Mouse (Mus musculus): ENCODE results near the gene Cxcl17. TPM values are rescaled to one million over a fixed set of nuclear protein-coding genes. Genes with fewer than 3 reads are reported as not detected.

Gene Cxcl17
- polyA plus RNA-seq, 1 experiment from 2014 or later: 0.75 TPM

GRCm38 (mm10) chr7:25395558-25396521 lies 16.8 kb downstream of the Cxcl17 start:
- DNase-seq (ENCODE audit: low spot score): peak; percentile 95
- 8% methylated on average over 52 of the region's 52 CpGs for WGBS
- peak overlapping the region; percentile 81 for H3K27ac ChIP-seq (replicated peaks)
- peaks cover 21% of the 10 kb centered on the region for H3K27me3 ChIP-seq (replicated peaks; ENCODE audit: low read depth, poor library complexity, severe bottlenecking)
- H3K36me3 ChIP-seq (replicated peaks): no peaks in the 10 kb centered on the region
- no peaks in the 10 kb centered on the region for H3K9me3 ChIP-seq
- peaks cover 53% of the 10 kb centered on the region for H3K4me1 ChIP-seq
- peak overlapping the region; percentile 73 for H3K4me3 ChIP-seq

GRCm38 (mm10) chr7:25395186-25395557 lies 17.5 kb downstream of the Cxcl17 start:
- Histone ChIP-seq H3K4me3 (peak overlapping the region; percentile 73), H3K27ac (replicated peaks) (peak overlapping the region; percentile 81), H3K27me3 (replicated peaks; ENCODE audit: low read depth, poor library complexity, severe bottlenecking) (peaks cover 21% of the 10 kb centered on the region), H3K4me1 (peaks cover 58% of the 10 kb centered on the region), H3K9me3 (no peaks in the 10 kb centered on the region), H3K36me3 (replicated peaks) (no peaks in the 10 kb centered on the region)
- 2% methylated on average over 22 of the region's 22 CpGs for WGBS
- DNase-seq (ENCODE audit: low spot score): no peak

- Histone ChIP-seq H3K27ac (replicated peaks) (peak overlapping the region; percentile 81), H3K36me3 (replicated peaks) (no peaks in the 10 kb centered on the region), H3K4me1 (peaks cover 59% of the 10 kb centered on the region), H3K4me3 (peak overlapping the region; percentile 73), H3K9me3 (no peaks in the 10 kb centered on the region), H3K27me3 (replicated peaks; ENCODE audit: low read depth, poor library complexity, severe bottlenecking) (peaks cover 21% of the 10 kb centered on the region)
- DNase-seq (ENCODE audit: low spot score): no peak
- 25% methylated on average over 7 of the region's 7 CpGs for WGBS
Observed at GRCm38 (mm10) chr7:25394754-25395153, 17.9 kb downstream of the Cxcl17 start.

- Histone ChIP-seq H3K27ac (replicated peaks) (no peak overlapping the region), H3K27me3 (replicated peaks; ENCODE audit: low read depth, poor library complexity, severe bottlenecking) (peaks cover 21% of the 10 kb centered on the region), H3K4me1 (peaks cover 61% of the 10 kb centered on the region), H3K9me3 (no peaks in the 10 kb centered on the region), H3K36me3 (replicated peaks) (peaks cover 1% of the 10 kb centered on the region), H3K4me3 (peak overlapping the region; percentile 73; the same call in 1 of the 2 replicates)
- 69% methylated on average over 8 of the region's 8 CpGs for WGBS
- no peak for DNase-seq (ENCODE audit: low spot score)
Observed at GRCm38 (mm10) chr7:25393451-25394210, 19.1 kb downstream of the Cxcl17 start.

GRCm38 (mm10) chr7:25392851-25393250 lies 19.8 kb downstream of the Cxcl17 start:
- H3K4me3 ChIP-seq: no peak overlapping the region
- H3K27me3 ChIP-seq (replicated peaks; ENCODE audit: low read depth, poor library complexity, severe bottlenecking): peaks cover 21% of the 10 kb centered on the region
- H3K27ac ChIP-seq (replicated peaks): no peak overlapping the region
- H3K4me1 ChIP-seq: peaks cover 54% of the 10 kb centered on the region
- WGBS: 38% methylated on average over 7 of the region's 7 CpGs
- DNase-seq (ENCODE audit: low spot score): no peak
- no peaks in the 10 kb centered on the region for H3K9me3 ChIP-seq
- H3K36me3 ChIP-seq (replicated peaks): peaks cover 9% of the 10 kb centered on the region

GRCm38 (mm10) chr7:25391856-25392453 lies 20.7 kb downstream of the Cxcl17 start:
- Histone ChIP-seq H3K36me3 (replicated peaks) (peaks cover 18% of the 10 kb centered on the region), H3K27ac (replicated peaks) (no peak overlapping the region), H3K4me1 (peaks cover 51% of the 10 kb centered on the region), H3K9me3 (no peaks in the 10 kb centered on the region), H3K4me3 (no peak overlapping the region), H3K27me3 (replicated peaks; ENCODE audit: low read depth, poor library complexity, severe bottlenecking) (peaks cover 21% of the 10 kb centered on the region)
- DNase-seq (ENCODE audit: low spot score): no peak
- WGBS: 75% methylated on average over 2 of the region's 2 CpGs

- Histone ChIP-seq H3K4me3 (no peak overlapping the region), H3K27me3 (replicated peaks; ENCODE audit: low read depth, poor library complexity, severe bottlenecking) (peaks cover 17% of the 10 kb centered on the region), H3K4me1 (peaks cover 43% of the 10 kb centered on the region), H3K27ac (replicated peaks) (no peak overlapping the region; the same call in 1 of the 2 replicates), H3K9me3 (no peaks in the 10 kb centered on the region), H3K36me3 (replicated peaks) (peaks cover 28% of the 10 kb centered on the region)
- 39% methylated on average over 2 of the region's 2 CpGs for WGBS
- no peak for DNase-seq (ENCODE audit: low spot score)
Observed at GRCm38 (mm10) chr7:25390986-25391385, 21.7 kb downstream of the Cxcl17 start.

GRCm38 (mm10) chr7:25390054-25390770 lies 22.5 kb downstream of the Cxcl17 start:
- Histone ChIP-seq H3K36me3 (replicated peaks) (peaks cover 35% of the 10 kb centered on the region), H3K4me1 (peaks cover 43% of the 10 kb centered on the region), H3K27me3 (replicated peaks; ENCODE audit: low read depth, poor library complexity, severe bottlenecking) (peaks cover 17% of the 10 kb centered on the region), H3K4me3 (no peak overlapping the region), H3K27ac (replicated peaks) (no peak overlapping the region), H3K9me3 (no peaks in the 10 kb centered on the region)
- WGBS: 41% methylated on average over 8 of the region's 8 CpGs
- DNase-seq (ENCODE audit: low spot score): no peak

GRCm38 (mm10) chr7:25388916-25389315 lies 23.8 kb downstream of the Cxcl17 start:
- peaks cover 31% of the 10 kb centered on the region for H3K4me1 ChIP-seq
- peaks cover 9% of the 10 kb centered on the region for H3K27me3 ChIP-seq (replicated peaks; ENCODE audit: low read depth, poor library complexity, severe bottlenecking)
- no peak overlapping the region for H3K4me3 ChIP-seq
- DNase-seq (ENCODE audit: low spot score): no peak
- peaks cover 48% of the 10 kb centered on the region for H3K36me3 ChIP-seq (replicated peaks)
- WGBS: 89% methylated on average over 7 of the region's 7 CpGs
- no peaks in the 10 kb centered on the region for H3K9me3 ChIP-seq
- H3K27ac ChIP-seq (replicated peaks): no peak overlapping the region

GRCm38 (mm10) chr7:25387811-25388440 lies 24.8 kb downstream of the Cxcl17 start:
- H3K27ac ChIP-seq (replicated peaks): no peak overlapping the region
- 93% methylated on average over 18 of the region's 18 CpGs for WGBS

GRCm38 (mm10) chr7:25385850-25386555 lies 26.7 kb downstream of the Cxcl17 start:
- WGBS: 85% methylated on average over 12 of the region's 12 CpGs
- Histone ChIP-seq H3K4me1 (peaks cover 14% of the 10 kb centered on the region), H3K27ac (replicated peaks) (no peak overlapping the region), H3K9me3 (no peaks in the 10 kb centered on the region), H3K27me3 (replicated peaks; ENCODE audit: low read depth, poor library complexity, severe bottlenecking) (peaks cover 20% of the 10 kb centered on the region), H3K4me3 (no peak overlapping the region), H3K36me3 (replicated peaks) (peaks cover 68% of the 10 kb centered on the region)
- no peak for DNase-seq (ENCODE audit: low spot score)

More at GRCm38 (mm10) chr7:25387811-25388440, 24.8 kb downstream of the Cxcl17 start:
- H3K9me3 ChIP-seq: no peaks in the 10 kb centered on the region
- H3K4me3 ChIP-seq: no peak overlapping the region
- peaks cover 58% of the 10 kb centered on the region for H3K36me3 ChIP-seq (replicated peaks)
- H3K27me3 ChIP-seq (replicated peaks; ENCODE audit: low read depth, poor library complexity, severe bottlenecking): 0 out of 2 replicates have a peak, but pooled peaks cover 6% of the 10 kb centered on the region
- peaks cover 21% of the 10 kb centered on the region for H3K4me1 ChIP-seq
- no peak for DNase-seq (ENCODE audit: low spot score)
